Mouse (Mus musculus): ENCODE data around the gene Hoxc8. TPM values are rescaled to one million over a fixed set of nuclear protein-coding genes. Genes with fewer than 3 reads are reported as not detected.

Hoxc8 gene
- polyA plus RNA-seq, 1 experiment from 2014 or later: 4.5 TPM

DNA sequence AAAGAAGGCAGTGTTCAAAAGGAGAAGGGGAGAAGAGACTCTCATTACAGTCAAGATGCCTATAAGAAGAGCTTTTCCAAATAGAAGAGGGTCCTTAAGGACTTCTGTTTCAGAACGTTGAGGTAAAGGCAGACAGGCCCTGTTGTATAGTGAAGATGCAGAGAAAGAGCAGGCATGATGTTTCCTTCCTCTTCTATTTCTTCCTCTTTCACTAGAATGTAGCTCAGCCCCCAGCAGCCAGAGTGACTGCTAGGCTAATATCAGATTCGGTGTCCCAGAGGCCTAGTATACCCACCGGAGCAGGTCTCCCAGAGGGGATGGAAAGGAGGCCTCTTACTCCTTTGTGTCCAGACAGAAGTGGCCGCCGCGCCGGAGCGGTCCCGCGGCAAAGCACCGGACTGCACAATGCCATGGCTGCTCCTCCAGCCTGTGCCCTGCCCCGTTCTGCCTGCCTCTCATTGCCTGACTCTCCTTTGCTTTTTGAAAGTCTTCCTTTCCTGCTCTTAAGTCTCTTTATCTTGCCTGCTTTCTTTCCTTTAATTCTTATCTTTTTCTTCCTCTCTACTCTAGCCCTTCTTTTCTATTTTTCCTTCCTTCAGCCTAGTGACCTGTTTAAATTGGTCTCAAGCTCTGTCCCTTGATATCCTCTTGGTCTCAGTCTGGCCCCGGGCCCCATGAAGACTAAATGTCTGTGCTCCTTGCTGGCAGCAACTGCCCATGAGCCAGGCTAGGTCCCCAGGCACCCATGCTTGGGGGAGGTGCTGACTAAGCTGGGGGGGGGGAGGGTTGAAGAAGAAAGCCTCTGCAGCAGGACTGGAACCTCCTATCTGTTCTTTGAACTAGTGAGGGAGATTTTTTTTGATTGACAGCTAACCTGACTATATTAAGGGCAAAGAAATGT lies 11.5 kb upstream of the Hoxc8 start:
- Histone ChIP-seq H3K27me3 (replicated peaks; ENCODE audit: control insufficient read depth, insufficient read depth, low read length) (peaks cover 91% of the 10 kb centered on the region), H3K9me3 (ENCODE audit: control insufficient read depth, low read length) (no peaks in the 10 kb centered on the region), H3K4me1 (ENCODE audit: control insufficient read depth, insufficient read depth, low read length) (peaks cover 9% of the 10 kb centered on the region; the same call in 1 of the 2 replicates), H3K9ac (ENCODE audit: low read depth, low read length) (no peak overlapping the region), H3K27ac (ENCODE audit: low read length) (no peak overlapping the region), H3K36me3 (ENCODE audit: control insufficient read depth, insufficient read depth, low read length) (no peaks in the 10 kb centered on the region), H3K4me3 (ENCODE audit: low read length) (no peak overlapping the region), H3K4me2 (ENCODE audit: low read depth, low read length) (no peak overlapping the region)
- WGBS: 17% methylated on average over 13 of the region's 13 CpGs
- ATAC-seq: no peak

- Histone ChIP-seq H3K9ac (ENCODE audit: low read depth, low read length) (no peak overlapping the region), H3K4me3 (ENCODE audit: low read length) (no peak overlapping the region), H3K27ac (ENCODE audit: low read length) (no peak overlapping the region), H3K4me1 (ENCODE audit: control insufficient read depth, insufficient read depth, low read length) (peaks cover 9% of the 10 kb centered on the region; the same call in 1 of the 2 replicates), H3K27me3 (replicated peaks; ENCODE audit: control insufficient read depth, insufficient read depth, low read length) (peaks cover 91% of the 10 kb centered on the region), H3K9me3 (ENCODE audit: control insufficient read depth, low read length) (no peaks in the 10 kb centered on the region), H3K4me2 (ENCODE audit: low read depth, low read length) (no peak overlapping the region), H3K36me3 (ENCODE audit: control insufficient read depth, insufficient read depth, low read length) (no peaks in the 10 kb centered on the region)
- ATAC-seq: no peak
- WGBS: 21% methylated on average over 1 of the region's 1 CpGs
These were observed 10.5 kb upstream of the Hoxc8 start for GRCm38 (mm10) chr15:102979936-102980335.

DNA sequence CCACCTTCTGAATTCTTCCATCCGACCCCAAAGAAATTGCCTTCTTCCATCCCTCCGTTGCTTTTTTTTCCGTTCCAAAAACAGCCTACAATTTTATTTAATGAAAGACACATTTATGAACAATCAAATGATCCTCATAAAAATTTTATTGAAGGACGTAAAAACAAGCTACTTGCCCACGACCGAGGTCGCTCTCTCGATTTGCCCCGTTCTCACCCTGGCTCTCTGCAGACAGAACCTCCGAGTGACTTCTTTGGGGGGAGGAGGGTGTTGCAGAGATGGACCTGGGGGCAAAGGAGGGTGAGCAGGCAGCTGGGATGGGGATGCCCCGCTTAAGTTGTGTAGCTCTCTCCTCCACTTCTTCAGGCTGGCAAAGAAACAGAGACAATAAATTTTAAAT lies 10.1 kb upstream of the Hoxc8 start:
- Histone ChIP-seq H3K9me3 (ENCODE audit: control insufficient read depth, low read length) (no peaks in the 10 kb centered on the region), H3K27me3 (replicated peaks; ENCODE audit: control insufficient read depth, insufficient read depth, low read length) (peaks cover 90% of the 10 kb centered on the region), H3K36me3 (ENCODE audit: control insufficient read depth, insufficient read depth, low read length) (no peaks in the 10 kb centered on the region), H3K4me2 (ENCODE audit: low read depth, low read length) (no peak overlapping the region), H3K27ac (ENCODE audit: low read length) (no peak overlapping the region), H3K4me3 (ENCODE audit: low read length) (no peak overlapping the region), H3K4me1 (ENCODE audit: control insufficient read depth, insufficient read depth, low read length) (peaks cover 9% of the 10 kb centered on the region; the same call in 1 of the 2 replicates), H3K9ac (ENCODE audit: low read depth, low read length) (no peak overlapping the region)
- no peak for ATAC-seq
- WGBS: 7% methylated on average over 11 of the region's 11 CpGs

- peaks cover 9% of the 10 kb centered on the region; the same call in 1 of the 2 replicates for H3K4me1 ChIP-seq (ENCODE audit: control insufficient read depth, insufficient read depth, low read length)
- peak overlapping the region; percentile 40 for H3K4me3 ChIP-seq (ENCODE audit: low read length)
- H3K4me2 ChIP-seq (ENCODE audit: low read depth, low read length): peak overlapping the region; percentile 48
- no peak overlapping the region for H3K9ac ChIP-seq (ENCODE audit: low read depth, low read length)
- ATAC-seq: no peak
- no peak overlapping the region for H3K27ac ChIP-seq (ENCODE audit: low read length)
- under 1% methylated on average over 14 of the region's 14 CpGs for WGBS
- no peaks in the 10 kb centered on the region for H3K9me3 ChIP-seq (ENCODE audit: control insufficient read depth, low read length)
- peaks cover 90% of the 10 kb centered on the region for H3K27me3 ChIP-seq (replicated peaks; ENCODE audit: control insufficient read depth, insufficient read depth, low read length)
- H3K36me3 ChIP-seq (ENCODE audit: control insufficient read depth, insufficient read depth, low read length): no peaks in the 10 kb centered on the region
These were observed 9.5 kb upstream of the Hoxc8 start for GRCm38 (mm10) chr15:102980912-102981311.

DNA sequence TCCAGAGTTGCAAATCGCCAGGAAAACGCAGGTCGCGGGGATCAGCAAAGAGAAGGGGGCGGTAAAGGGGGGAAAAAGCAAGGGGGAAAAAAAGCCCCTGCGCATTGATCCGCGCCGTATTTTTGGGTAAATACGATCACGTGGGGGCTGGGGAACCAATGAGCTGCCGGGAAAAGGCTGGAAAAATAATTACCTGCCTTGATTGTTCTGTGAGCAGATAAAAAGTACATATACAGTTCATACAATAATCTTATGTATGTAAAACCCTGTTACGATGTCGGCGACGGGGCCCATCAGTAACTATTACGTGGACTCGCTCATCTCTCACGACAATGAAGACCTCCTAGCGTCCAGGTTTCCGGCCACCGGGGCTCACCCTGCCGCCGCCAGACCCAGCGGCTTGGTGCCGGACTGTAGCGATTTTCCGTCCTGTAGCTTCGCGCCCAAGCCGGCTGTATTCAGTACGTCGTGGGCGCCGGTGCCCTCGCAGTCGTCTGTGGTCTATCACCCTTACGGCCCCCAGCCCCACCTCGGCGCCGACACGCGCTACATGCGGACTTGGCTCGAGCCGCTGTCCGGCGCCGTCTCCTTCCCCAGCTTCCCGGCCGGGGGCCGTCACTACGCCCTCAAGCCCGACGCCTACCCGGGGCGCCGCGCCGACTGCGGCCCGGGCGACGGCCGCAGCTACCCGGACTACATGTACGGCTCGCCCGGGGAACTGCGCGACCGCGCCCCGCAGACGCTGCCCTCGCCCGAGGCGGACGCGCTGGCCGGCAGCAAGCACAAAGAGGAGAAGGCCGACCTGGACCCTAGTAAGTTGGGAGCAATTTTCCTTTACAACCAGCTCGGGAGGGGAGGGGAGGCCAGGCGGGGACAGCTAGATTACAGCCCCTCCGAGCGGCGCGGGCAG lies 8.8 kb upstream of the Hoxc8 start:
- H3K4me1 ChIP-seq (ENCODE audit: control insufficient read depth, insufficient read depth, low read length): peaks cover 9% of the 10 kb centered on the region; the same call in 1 of the 2 replicates

GRCm38 (mm10) chr15:102983716-102984115 lies 6.7 kb upstream of the Hoxc8 start:
- no peak overlapping the region for H3K4me2 ChIP-seq (ENCODE audit: low read depth, low read length)
- H3K4me3 ChIP-seq (ENCODE audit: low read length): no peak overlapping the region
- no peaks in the 10 kb centered on the region for H3K36me3 ChIP-seq (ENCODE audit: control insufficient read depth, insufficient read depth, low read length)
- peaks cover 4% of the 10 kb centered on the region for H3K4me1 ChIP-seq (ENCODE audit: control insufficient read depth, insufficient read depth, low read length)
- ATAC-seq: no peak
- 8% methylated on average over 12 of the region's 12 CpGs for WGBS
- H3K9ac ChIP-seq (ENCODE audit: low read depth, low read length): no peak overlapping the region
- H3K27me3 ChIP-seq (replicated peaks; ENCODE audit: control insufficient read depth, insufficient read depth, low read length): peaks cover 91% of the 10 kb centered on the region
- H3K27ac ChIP-seq (ENCODE audit: low read length): no peak overlapping the region
- H3K9me3 ChIP-seq (ENCODE audit: control insufficient read depth, low read length): no peaks in the 10 kb centered on the region

More for the DNA sequence above, 8.8 kb upstream of the Hoxc8 start:
- ATAC-seq: peak; percentile 29; the same call in 1 of the 2 replicates
- Histone ChIP-seq H3K4me3 (ENCODE audit: low read length) (peak overlapping the region; percentile 40), H3K9me3 (ENCODE audit: control insufficient read depth, low read length) (no peaks in the 10 kb centered on the region), H3K27me3 (replicated peaks; ENCODE audit: control insufficient read depth, insufficient read depth, low read length) (peaks cover 90% of the 10 kb centered on the region), H3K4me2 (ENCODE audit: low read depth, low read length) (peak overlapping the region; percentile 48), H3K27ac (ENCODE audit: low read length) (peak overlapping the region; percentile 27), H3K36me3 (ENCODE audit: control insufficient read depth, insufficient read depth, low read length) (no peaks in the 10 kb centered on the region), H3K9ac (ENCODE audit: low read depth, low read length) (peak overlapping the region; percentile 64)
- under 1% methylated on average over 88 of the region's 88 CpGs for WGBS

GRCm38 (mm10) chr15:102984521-102984920 lies 5.9 kb upstream of the Hoxc8 start:
- H3K4me1 ChIP-seq (ENCODE audit: control insufficient read depth, insufficient read depth, low read length): peaks cover 4% of the 10 kb centered on the region
- H3K4me2 ChIP-seq (ENCODE audit: low read depth, low read length): no peak overlapping the region
- H3K36me3 ChIP-seq (ENCODE audit: control insufficient read depth, insufficient read depth, low read length): no peaks in the 10 kb centered on the region
- H3K27me3 ChIP-seq (replicated peaks; ENCODE audit: control insufficient read depth, insufficient read depth, low read length): peaks cover 92% of the 10 kb centered on the region
- WGBS: 8% methylated on average over 10 of the region's 10 CpGs
- ATAC-seq: no peak
- no peak overlapping the region for H3K4me3 ChIP-seq (ENCODE audit: low read length)
- no peak overlapping the region for H3K9ac ChIP-seq (ENCODE audit: low read depth, low read length)
- H3K9me3 ChIP-seq (ENCODE audit: control insufficient read depth, low read length): no peaks in the 10 kb centered on the region
- H3K27ac ChIP-seq (ENCODE audit: low read length): no peak overlapping the region

GRCm38 (mm10) chr15:102984925-102985324 lies 5.5 kb upstream of the Hoxc8 start:
- no peak overlapping the region for H3K9ac ChIP-seq (ENCODE audit: low read depth, low read length)
- peaks cover 4% of the 10 kb centered on the region for H3K4me1 ChIP-seq (ENCODE audit: control insufficient read depth, insufficient read depth, low read length)
- H3K9me3 ChIP-seq (ENCODE audit: control insufficient read depth, low read length): no peaks in the 10 kb centered on the region
- H3K27ac ChIP-seq (ENCODE audit: low read length): no peak overlapping the region
- 24% methylated on average over 3 of the region's 3 CpGs for WGBS
- no peak overlapping the region for H3K4me3 ChIP-seq (ENCODE audit: low read length)
- H3K36me3 ChIP-seq (ENCODE audit: control insufficient read depth, insufficient read depth, low read length): no peaks in the 10 kb centered on the region
- H3K4me2 ChIP-seq (ENCODE audit: low read depth, low read length): no peak overlapping the region
- no peak for ATAC-seq
- H3K27me3 ChIP-seq (replicated peaks; ENCODE audit: control insufficient read depth, insufficient read depth, low read length): peaks cover 92% of the 10 kb centered on the region
